Mouse (Mus musculus) liver, adult 2 months (tissue): ENCODE results near the gene Spcs2.
A peak's percentile ranks its signal among the peaks of the same experiment; 100 is the strongest.

ENCODE experiments used
- CTCF ChIP-seq: fragments of 200-500 bp; IDR thresholded peaks from 2 replicates; pipeline ENCODE4 v1.5.1; 2011; ENCODE audit warnings: low read depth, low read length, control low read depth
- POLR2A ChIP-seq: fragments of 200-500 bp; IDR thresholded peaks from 2 replicates; pipeline ENCODE4 v1.6.1; 2011; ENCODE audit warnings: low read length, control low read depth; ENCODE audit not compliant: insufficient read depth; ENCODE audit errors: extremely low read depth

- TF ChIP-seq POLR2A (no peak), CTCF (peak; percentile 63)
Measured at GRCm38 (mm10) chr7:99853350-99853749, 9.9 kb downstream of the Spcs2 start.
